Mouse (Mus musculus) left cerebral cortex, adult 2 months (tissue): ENCODE measurements around the gene Romo1. TPM values are rescaled to one million over a fixed set of nuclear protein-coding genes. Genes with fewer than 3 reads are reported as not detected.
"Not testable (repeated sequence)": the region's sequence is repeated elsewhere in the genome, so short reads cannot be mapped to it uniquely, and the experiment has no call there.

Experiments
- DNase-seq, 2 experiments: peaks; one replicate each; pipeline ENCODE4 v3.0.0; 2021 to 2022; ENCODE audit warnings: low spot score in 2 of 2, mixed read lengths in 1 of 2; ENCODE audit errors: extremely low spot score in 1 of 2
- H3K27ac ChIP-seq: fragments of 200-600 bp; 2 replicates; pipeline ENCODE4 v1.8.1; 2022
- H3K4me3 ChIP-seq: fragments of 200-600 bp; 2 replicates; pipeline ENCODE4 v1.8.1; 2022
- CTCF ChIP-seq: fragments of 200-600 bp; IDR thresholded peaks from 2 replicates; pipeline ENCODE4 v1.8.1; 2022; ENCODE audit warnings: antibody characterized with exemption, mild to moderate bottlenecking, moderate library complexity
- intact Hi-C: fragments of 180-260 bp; cut with DNase I; formaldehyde crosslinking; loops from one replicate; pipeline ENCODE4 v1.15.1; 2025
- total RNA-seq, 2 experiments: library from RNA; stranded (reverse); gene quantifications; 2 replicates each; pipeline ENCODE4 v1.2.3; 2021

Romo1 gene
- total RNA-seq, 2 experiments from 2014 or later, result 142 to 153 TPM

DNA sequence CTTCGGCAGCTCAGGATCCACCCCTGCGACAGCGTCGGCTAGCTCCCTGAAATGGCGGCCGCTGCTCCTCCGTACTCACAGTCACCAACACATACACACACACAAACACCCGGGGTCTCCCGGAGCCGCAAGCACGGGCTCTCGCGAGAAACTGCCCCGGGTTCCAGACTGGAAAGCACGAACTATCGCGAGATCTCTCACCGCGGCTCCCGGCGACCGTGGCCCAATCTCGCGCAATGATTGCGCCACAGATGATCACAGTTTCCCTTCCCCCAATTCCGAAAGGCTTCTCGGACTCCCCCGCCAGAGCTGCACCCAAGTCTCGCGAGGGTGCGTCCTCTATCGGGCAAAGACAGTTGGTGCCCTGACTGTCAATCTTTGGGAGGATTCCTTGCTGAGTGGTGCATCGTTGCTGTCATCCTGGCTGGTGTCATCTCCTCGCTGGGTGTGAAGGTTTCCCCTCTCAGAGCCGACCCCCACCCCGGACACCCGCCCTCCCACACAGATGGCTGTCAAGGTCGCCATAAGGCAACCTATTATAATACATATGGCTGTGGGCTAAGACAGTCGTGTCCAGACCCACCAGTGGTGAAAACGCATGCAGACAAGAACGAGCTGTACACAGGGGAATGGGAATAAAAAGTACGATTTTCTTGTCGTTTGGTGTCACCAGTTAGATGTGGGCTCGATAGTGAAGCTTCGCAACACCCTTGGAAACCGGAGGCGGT, 36.4 kb downstream of the Romo1 start, which contains the start of gene Rbm39:
TSS of gene Rbm39 (minus strand) at position 145 of the 728 bp plus-strand sequence.
- peak within 1 kb of the TSS; percentile 88 for H3K4me3 ChIP-seq
- peak; percentile 100 for DNase-seq
- intact Hi-C loops, result loop anchor here (1.0 to 5.0 kb wide), 3 partner anchors 16 to 99 kb away; partner anchors contain the start of gene Phf20
- TF ChIP-seq CTCF, result peak; percentile 55
- H3K27ac ChIP-seq, result peak within 1 kb of the TSS; percentile 99

DNA sequence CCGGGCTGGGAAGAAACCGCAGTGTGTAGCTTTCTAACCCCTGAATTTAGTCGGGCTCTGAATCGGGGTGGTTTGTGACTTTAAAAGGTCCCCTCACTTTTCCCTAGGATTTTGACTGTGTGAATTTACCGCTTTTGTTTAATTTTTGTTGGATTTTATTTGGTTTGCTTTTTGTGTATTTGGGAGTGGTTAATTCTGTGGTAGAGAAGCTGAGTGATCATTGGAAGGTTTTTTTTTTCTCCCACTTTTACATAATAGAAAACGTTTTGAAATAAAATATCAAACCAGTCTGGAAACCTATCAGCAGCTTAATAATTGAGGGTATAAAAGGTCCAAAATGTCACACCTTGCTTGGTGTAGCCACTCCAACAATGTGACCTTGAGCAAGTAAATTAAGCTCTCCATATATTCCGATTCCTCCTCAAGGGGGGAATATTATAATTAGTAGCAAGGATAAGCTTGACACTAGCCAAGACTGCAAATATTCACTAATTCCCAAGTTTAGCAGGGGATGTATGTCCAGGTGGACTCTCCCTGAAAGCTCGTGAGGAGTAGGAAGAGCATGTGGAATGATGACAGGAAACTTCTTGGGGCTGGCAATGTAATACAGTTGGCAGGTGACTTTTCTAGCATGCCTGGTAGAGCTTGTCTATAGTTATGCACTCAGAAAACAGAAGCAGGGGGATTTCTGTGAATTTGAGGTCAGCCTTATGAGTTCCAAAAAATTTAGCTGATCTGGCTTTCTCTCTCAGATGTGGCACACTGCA, 37.2 kb downstream of the Romo1 start:
- intact Hi-C loops, result loop anchor here (1.0 to 5.0 kb wide), 3 partner anchors 15 to 98 kb away; partner anchors contain the start of gene Phf20
- Histone ChIP-seq H3K27ac (peak overlapping the region; percentile 97), H3K4me3 (peak overlapping the region; percentile 66)
- DNase-seq, result no peak
- no peak for TF ChIP-seq CTCF

DNA sequence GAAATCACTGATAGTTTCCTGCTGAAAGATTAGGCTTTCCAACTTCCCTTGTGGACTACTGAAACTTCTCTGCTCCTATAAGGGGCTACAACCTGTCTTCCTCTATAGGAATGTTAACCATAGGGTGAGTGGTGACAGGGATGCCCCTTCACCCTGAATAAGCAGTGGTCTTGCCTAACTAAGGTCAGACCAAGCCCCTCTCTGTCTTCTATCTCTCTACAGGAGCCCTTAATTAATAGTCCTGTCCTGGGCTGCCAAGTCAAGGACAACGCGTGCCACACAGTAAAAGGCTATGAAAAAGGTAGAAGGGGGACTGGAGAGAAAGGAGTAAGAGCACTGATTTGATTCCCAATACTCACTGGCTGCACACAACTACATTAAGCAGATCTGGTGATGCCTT, 37.8 kb downstream of the Romo1 start:
- Histone ChIP-seq H3K4me3 (peak overlapping the region; percentile 66; the same call in 1 of the 2 replicates), H3K27ac (peak overlapping the region; percentile 97; the same call in 1 of the 2 replicates)
- intact Hi-C loops, result loop anchor here (2.0 to 5.0 kb wide), 2 partner anchors 76 to 97 kb away; no protein-coding TSS in a partner anchor
- DNase-seq, result no peak
- TF ChIP-seq CTCF, result no peak

DNA sequence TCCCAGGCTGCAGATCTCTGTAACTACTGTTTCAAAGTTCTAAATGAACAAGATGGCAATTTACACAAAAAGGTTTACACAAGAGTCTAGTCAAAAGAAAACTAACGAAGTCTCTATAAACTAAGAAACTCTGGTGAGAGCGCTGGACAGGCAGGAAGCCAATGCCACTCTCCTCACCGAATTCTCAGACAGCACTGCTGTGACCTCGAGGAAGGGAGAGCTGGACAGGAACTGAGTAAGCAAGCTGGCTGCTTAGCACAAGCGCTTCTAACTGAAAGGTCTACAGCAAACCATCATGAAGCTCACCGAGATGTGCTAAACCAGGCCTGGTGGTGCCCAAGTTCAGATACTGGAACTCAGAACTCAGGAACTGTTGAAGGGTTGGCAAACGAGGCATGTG, 45.4 kb downstream of the Romo1 start:
- H3K4me3 ChIP-seq, intact Hi-C loops: not testable (repeated sequence)

DNA sequence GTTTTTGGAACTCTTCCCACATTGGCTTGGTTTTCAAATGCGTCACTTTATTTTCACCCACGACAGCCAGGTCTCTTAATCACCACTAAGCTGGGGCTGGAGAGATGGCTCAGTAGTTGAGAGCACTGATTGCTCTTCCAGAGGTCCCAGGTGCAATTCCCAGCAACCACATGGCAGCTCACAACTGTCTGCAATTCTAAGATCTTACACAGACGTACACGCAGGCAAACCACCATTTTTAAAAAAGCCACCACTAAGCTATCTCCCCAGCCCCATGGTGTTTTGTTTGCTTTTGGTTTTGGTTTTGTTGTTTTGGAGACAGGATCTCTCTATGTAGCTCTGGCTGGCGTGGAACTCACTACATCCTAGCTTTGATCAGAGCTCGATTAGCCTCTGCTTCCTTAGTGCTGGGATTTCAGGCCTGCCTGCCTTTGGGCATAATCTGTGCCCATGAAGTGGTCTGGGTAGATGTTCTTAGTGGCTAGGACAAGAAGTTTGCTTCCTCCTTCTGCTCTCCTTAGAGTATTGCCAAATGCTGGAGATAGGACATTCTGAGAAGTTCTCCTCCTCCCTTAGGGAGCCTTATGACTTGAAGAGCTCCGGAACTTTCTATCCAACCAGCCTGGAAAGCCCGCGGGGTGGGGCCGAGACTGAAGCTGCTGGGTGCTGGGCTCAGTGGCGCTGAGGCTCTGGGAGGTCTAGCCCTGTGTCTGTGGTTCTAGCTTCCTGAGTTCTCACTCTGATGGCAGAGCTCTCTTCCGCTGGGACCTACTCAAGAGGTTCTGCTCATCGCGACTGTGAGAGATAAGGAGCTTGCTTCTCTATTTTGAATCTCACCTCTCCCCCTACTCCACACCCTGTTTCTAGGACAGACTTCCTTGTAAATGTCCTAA, 46.4 kb downstream of the Romo1 start:
- H3K27ac ChIP-seq, result no peak overlapping the region
- no peak for DNase-seq
- TF ChIP-seq CTCF, result no peak
- no peak overlapping the region for H3K4me3 ChIP-seq
- intact Hi-C loops, result no loop called here

More for the DNA sequence above, 45.4 kb downstream of the Romo1 start:
- not testable (repeated sequence) for H3K27ac ChIP-seq, DNase-seq

DNA sequence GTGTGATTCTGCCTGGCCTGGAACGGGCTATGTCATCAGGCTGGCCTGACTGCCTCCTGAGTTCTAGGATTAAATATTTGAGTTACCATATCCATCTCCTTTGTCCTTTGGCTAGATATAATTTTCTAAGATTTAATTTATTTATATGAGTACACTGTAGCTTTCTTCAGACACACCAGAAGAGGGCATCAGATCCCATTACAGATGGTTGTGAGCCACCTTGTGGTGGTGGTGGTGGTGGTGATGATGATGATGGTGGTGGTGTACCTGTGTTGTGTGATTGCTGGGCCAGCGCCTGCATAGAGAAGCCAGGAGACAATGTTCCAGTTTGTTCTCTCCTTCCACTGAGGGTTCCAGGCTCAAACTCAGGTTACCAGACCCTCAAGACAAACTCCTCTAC, 47.7 kb downstream of the Romo1 start:
- peak; percentile 24 for TF ChIP-seq CTCF
- intact Hi-C loops, result no loop called here
- Histone ChIP-seq H3K27ac (no peak overlapping the region), H3K4me3 (no peak overlapping the region)
- no peak for DNase-seq

DNA sequence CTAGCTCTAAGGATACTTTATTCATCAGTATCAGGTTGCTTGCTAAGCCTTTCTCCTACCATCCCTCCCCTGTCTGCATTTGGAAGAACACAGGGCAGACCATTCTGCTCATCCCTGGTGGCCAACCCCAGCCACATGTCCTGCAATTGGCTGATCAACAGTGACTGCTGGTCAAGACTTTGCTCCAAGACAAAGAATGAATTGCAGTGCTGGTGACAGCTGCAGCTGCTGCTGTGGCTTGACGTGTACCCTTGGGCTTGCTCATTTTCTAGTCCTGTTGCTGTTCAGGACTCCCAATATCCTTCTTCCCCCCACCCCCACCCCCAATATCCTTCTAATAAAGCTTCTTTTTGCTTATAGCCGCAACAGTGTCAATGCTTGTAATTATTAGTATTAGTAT, 48.2 kb downstream of the Romo1 start:
- intact Hi-C loops, result no loop called here
- Histone ChIP-seq H3K27ac (no peak overlapping the region), H3K4me3 (no peak overlapping the region)
- no peak for DNase-seq
- no peak for TF ChIP-seq CTCF

DNA sequence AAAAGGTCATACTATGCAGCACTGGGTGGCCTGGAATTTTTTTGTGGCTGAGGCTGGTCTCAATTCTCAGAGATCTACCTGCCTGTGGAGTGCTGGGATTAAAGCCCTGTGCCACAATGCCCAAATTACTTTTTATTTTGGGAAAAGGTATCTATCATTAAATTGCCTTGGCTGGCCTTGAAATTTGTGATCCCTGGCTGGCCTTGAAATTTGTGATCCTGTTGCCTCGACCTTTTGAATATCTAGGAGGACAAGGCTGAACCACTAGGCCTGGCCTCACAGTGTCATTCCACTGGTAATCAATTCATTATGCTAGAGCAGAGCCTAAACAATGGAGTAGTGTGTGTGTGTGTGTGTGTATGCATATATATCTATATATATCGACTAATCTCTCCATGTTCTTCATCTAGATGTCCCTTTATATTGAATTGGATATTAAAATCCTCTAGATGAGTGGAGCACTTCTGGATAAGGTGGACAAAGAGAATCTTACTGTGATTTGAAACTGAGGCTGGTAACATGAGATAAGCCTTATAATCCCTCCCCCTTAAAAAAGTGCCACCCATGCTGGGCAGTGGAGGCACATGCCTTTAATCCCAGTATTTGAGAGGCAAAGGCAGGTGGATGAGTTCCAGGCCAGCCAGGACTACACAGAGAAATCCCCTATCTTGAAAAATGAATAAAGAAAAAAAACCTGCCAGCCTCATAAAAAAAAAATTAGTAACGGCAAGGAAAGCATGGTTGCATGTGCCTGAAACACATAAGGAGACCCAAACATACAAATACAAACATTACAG, 49.4 kb downstream of the Romo1 start:
- no peak for TF ChIP-seq CTCF
- no peak for DNase-seq
- intact Hi-C loops, result no loop called here
- Histone ChIP-seq H3K4me3 (no peak overlapping the region), H3K27ac (no peak overlapping the region)

DNA sequence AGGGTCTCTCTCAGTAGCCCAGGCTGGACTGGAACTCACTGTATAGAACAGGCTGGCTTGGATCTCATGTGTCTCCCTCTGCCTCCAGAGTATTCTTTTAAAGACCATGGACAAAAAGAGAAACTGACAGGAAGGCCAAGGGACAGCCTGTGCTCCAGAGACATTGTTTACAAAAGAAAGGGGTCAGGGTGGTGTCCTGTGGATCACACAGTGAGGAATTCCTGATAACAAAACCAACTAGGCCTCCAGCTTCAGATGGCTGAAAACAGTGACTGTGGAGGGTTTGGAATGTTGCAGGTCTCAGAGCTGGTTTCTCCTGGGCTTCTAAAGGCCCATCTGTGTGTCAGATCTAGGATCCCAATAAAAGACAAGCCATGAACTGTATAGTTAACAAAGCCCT, 50.7 kb downstream of the Romo1 start:
- Histone ChIP-seq H3K4me3 (no peak overlapping the region), H3K27ac (no peak overlapping the region)
- no peak for DNase-seq
- intact Hi-C loops, result no loop called here
- TF ChIP-seq CTCF, result no peak

Other genes starting within 250 kb of the Romo1 start
- 10 to 100 TPM; 70.4 to 75.7 TPM for gene Uqcc1, start 213.7 kb upstream of the Romo1 start, total RNA-seq
- not detected for gene Gm15557, start 203.3 kb upstream of the Romo1 start, total RNA-seq
- gene Gdf5, start 198.7 kb upstream of the Romo1 start, total RNA-seq, result under 1 TPM in 1 of 2 experiments, not detected in 1; 0.25 TPM
- gene Cep250, start 187.6 kb upstream of the Romo1 start, total RNA-seq, result 10 to 100 TPM; 19.5 to 19.9 TPM
- gene 6430550D23Rik, start 136.1 kb upstream of the Romo1 start, total RNA-seq, result 1 to 10 TPM; 1.4 to 2.0 TPM
- gene Ergic3, start 136.0 kb upstream of the Romo1 start, total RNA-seq, result 100 to 1,000 TPM; 187 to 188 TPM
- not detected for gene Fer1l4, start 91.1 kb upstream of the Romo1 start, total RNA-seq
- gene Spag4, start 78.9 kb upstream of the Romo1 start, total RNA-seq, result 1 to 10 TPM; 3.8 to 4.1 TPM
- gene Cpne1, start 32.1 kb upstream of the Romo1 start, total RNA-seq, result 10 to 100 TPM; 26.3 to 33.0 TPM
- gene Rbm12, start 32.1 kb upstream of the Romo1 start, total RNA-seq, result 10 to 100 TPM; 27.7 to 36.0 TPM
- gene Gm28036, start 16.9 kb upstream of the Romo1 start, total RNA-seq, result 10 to 100 TPM; 17.5 to 17.7 TPM
- gene Nfs1, start 147 bp downstream of the Romo1 start, total RNA-seq, result 10 to 100 TPM; 36.3 to 42.0 TPM
- gene Rbm39, start 36.2 kb downstream of the Romo1 start, total RNA-seq, result 100 to 1,000 TPM; 286 to 301 TPM
- 10 to 100 TPM; 82.7 to 85.6 TPM for gene Phf20, start 52.4 kb downstream of the Romo1 start, total RNA-seq
- 1 to 10 TPM; 6.9 to 7.3 TPM for gene Cnbd2, start 168.3 kb downstream of the Romo1 start, total RNA-seq
- 10 to 100 TPM; 81.9 to 84.4 TPM for gene Scand1, start 168.7 kb downstream of the Romo1 start, total RNA-seq